Mouse (Mus musculus) thymus, adult 2 months (tissue): ENCODE data around the gene Dbp. TPM values are rescaled to one million over a fixed set of nuclear protein-coding genes. Genes with fewer than 3 reads are reported as not detected.

Experiments used
- DNase-seq: peaks from one replicate; pipeline ENCODE4 v3.0.0; 2021
- H3K27ac ChIP-seq: fragments of 200-500 bp; 2 replicates; pipeline ENCODE4 v1.5.1; 2012; ENCODE audit warnings: low read length, control low read depth; ENCODE audit not compliant: control insufficient read depth, insufficient read depth
- H3K27me3 ChIP-seq: fragments of 200-500 bp; 2 replicates; pipeline ENCODE4 v1.6.1; 2012; ENCODE audit warnings: mild to moderate bottlenecking, low read length, moderate library complexity, mixed read lengths; ENCODE audit not compliant: control insufficient read depth, insufficient read depth
- H3K36me3 ChIP-seq: fragments of 200-500 bp; 2 replicates; pipeline ENCODE4 v1.6.1; 2012; ENCODE audit warnings: mild to moderate bottlenecking, low read length, moderate library complexity; ENCODE audit not compliant: control insufficient read depth, insufficient read depth
- H3K4me1 ChIP-seq: fragments of 200-500 bp; replicated peaks from 2 replicates; pipeline ENCODE4 v1.6.1; 2012; ENCODE audit warnings: low read length; ENCODE audit not compliant: control insufficient read depth, insufficient read depth
- H3K4me3 ChIP-seq: fragments of 200-500 bp; 2 replicates; pipeline ENCODE4 v1.5.1; 2012; ENCODE audit warnings: mild to moderate bottlenecking, low read length, control low read depth, moderate library complexity; ENCODE audit not compliant: control insufficient read depth, insufficient read depth
- CTCF ChIP-seq: fragments of 200-500 bp; IDR thresholded peaks from 2 replicates; pipeline ENCODE4 v1.5.1; 2012; ENCODE audit warnings: mild to moderate bottlenecking, control low read depth, low read length, moderate library complexity, borderline replicate concordance; ENCODE audit not compliant: control insufficient read depth, poor library complexity, insufficient read depth; ENCODE audit errors: extremely low read depth
- POLR2A ChIP-seq: fragments of 200-500 bp; IDR thresholded peaks from 2 replicates; pipeline ENCODE4 v1.6.1; 2012; ENCODE audit warnings: mild to moderate bottlenecking, low read length, control low read depth, moderate library complexity; ENCODE audit not compliant: control insufficient read depth, poor library complexity, insufficient read depth; ENCODE audit errors: extremely low read depth
- WGBS: fragments of 180-500 bp; shearing (Covaris S2); methylation state at CpG from one replicate; pipeline ENCODE4 v1.1.7; 2018; 5-methylcytosine and 5-hydroxymethylcytosine counted together
- polyA plus RNA-seq: library from polyadenylated mRNA; depleted of rRNA; stranded (reverse); fragments of >200 nt; gene quantifications from 2 replicates; pipeline ENCODE4 v1.2.3, GENCODE M21; 2012

The Dbp gene
- polyA plus RNA-seq, 1 experiment, result 28.2 TPM

DNA sequence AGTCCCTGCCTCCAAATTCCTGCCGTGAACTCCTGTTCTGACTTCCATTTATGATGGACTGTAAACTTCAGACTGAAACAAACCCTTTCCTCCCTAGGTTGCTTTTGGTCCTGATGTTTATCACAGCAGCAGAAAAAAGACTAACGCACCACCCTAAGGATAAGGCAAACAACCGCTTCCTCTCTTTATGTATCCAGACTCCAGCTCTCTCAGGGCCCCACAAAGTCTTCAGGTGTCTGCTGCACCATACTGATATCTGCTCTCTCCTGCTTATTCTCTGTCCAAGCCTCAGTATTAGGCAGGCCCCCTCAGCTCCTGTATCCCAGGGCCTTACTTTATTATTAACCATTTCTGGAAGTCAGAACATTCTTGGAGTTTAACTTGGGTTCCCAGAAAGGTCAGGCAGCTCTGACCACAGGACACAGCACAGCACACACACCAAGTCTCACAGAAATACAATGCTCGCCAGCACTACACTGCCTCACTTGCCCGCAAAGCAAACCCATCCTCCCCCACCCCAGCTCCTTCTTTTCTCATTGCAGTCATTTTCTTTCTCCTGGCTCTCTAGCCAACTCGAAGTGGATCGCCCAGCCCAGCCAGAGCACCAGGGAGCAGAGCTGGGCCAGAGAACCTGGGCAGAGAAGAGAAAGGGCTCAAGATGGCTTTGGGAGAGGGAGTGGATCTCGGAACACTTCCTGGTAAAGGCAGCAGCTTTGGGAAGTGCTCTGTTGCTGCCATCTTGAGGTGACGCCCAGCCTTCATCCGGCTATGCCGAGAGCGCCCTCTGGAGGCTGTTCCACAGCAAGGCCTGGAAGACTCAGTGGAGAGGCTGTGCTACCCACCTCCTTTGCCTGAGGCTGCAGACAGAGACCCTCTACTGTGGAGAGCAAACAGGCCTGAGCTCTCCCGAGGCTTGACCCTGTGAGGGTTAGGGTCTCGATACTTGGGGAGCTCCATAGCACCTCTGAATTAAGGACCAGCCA is 22.5 kb upstream of the Dbp start:
- DNase-seq, result peak; percentile 81
- Histone ChIP-seq H3K27me3 (no peaks in the 10 kb centered on the region), H3K4me3 (no peak overlapping the region), H3K4me1 (peaks cover 32% of the 10 kb centered on the region), H3K27ac (no peak overlapping the region), H3K36me3 (no peaks in the 10 kb centered on the region)
- WGBS, result 49% methylated on average over 14 of the region's 14 CpGs
- TF ChIP-seq POLR2A (0 out of 2 replicates have a peak, but pooled peaks have one; percentile 13), CTCF (peak; percentile 92)

GRCm38 (mm10) chr7:45683396-45684050 is 21.4 kb upstream of the Dbp start, which contains the start of gene Ntn5:
Ntn5 (plus strand) TSS chr7:45684022.
- peak; percentile 24 for DNase-seq
- Histone ChIP-seq H3K27me3 (no peaks in the 10 kb centered on the region), H3K4me3 (no peak within 1 kb of the TSS), H3K4me1 (peaks cover 32% of the 10 kb centered on the region), H3K27ac (no peak within 1 kb of the TSS), H3K36me3 (no peaks in the 10 kb centered on the region)
- 76% methylated on average over 7 of the region's 7 CpGs for WGBS
- no peak for TF ChIP-seq POLR2A
- no peak for TF ChIP-seq CTCF

DNA sequence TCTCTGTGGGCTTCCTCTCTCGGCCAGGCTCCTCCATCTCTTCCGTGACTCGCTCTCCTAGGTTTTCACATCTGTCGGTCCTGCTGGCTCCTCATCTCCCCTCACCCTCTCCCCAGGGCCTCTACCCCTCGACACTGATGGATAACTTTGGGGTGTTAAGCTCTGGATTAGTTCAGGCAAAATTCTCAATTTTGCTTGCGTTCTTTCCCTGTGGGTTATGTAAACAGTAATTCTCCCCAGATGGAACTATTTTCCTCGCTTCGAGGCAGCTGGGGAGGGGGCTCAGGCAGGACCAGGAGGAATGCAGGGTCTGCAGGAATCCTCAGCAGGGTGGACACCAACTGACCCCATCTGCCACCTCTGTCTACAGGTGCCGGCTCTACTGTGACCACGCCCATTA is 19.1 kb upstream of the Dbp start:
- no peak for DNase-seq
- H3K27me3 ChIP-seq, result no peaks in the 10 kb centered on the region
- no peak overlapping the region for H3K27ac ChIP-seq
- no peak overlapping the region for H3K4me3 ChIP-seq
- WGBS, result 92% methylated on average over 10 of the region's 10 CpGs
- TF ChIP-seq CTCF (no peak), POLR2A (no peak)
- peaks cover 30% of the 10 kb centered on the region for H3K4me1 ChIP-seq
- no peaks in the 10 kb centered on the region for H3K36me3 ChIP-seq

DNA sequence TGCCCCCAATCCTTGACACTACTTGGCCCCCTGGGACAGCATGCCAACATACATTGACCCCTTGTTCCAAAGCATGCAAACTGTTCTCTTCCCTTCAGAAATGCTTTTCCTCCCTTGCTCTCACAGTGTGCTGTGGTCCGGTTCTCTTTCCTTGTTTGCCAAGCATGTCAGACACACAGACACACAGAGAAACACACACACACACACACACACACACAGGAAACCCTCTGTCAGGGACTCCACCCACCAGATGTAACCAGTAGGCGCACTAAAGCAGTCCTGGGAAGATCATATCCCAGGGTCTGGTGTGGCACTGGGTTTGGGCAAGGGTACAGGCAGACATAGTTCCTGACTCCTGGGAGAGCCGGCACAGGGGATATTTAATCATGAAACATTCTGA is 18.0 kb upstream of the Dbp start:
- Histone ChIP-seq H3K27me3 (no peaks in the 10 kb centered on the region), H3K27ac (no peak overlapping the region), H3K4me1 (peaks cover 21% of the 10 kb centered on the region), H3K36me3 (no peaks in the 10 kb centered on the region), H3K4me3 (no peak overlapping the region)
- TF ChIP-seq CTCF (no peak), POLR2A (no peak)
- DNase-seq, result no peak
- WGBS, result 57% methylated on average over 3 of the region's 3 CpGs

DNA sequence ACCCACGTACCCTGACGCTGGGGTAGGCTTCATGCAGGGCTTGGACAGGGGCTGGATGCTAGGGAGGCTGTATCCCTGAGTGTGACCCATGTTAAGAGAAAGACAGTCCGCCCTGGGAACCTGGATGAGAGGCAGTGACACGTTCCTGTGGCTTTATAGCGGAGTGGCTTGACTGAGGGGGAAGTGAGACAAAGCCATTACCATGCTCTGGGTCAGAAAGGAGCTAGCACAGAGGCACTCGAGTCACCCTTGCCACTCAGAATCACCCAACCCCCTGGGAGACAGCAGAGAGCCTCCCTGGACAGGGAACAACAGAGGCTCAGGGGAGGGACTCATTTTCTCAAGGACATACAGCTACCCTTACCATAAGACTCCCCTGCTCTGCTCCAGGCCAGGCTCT is 15.8 kb upstream of the Dbp start:
- DNase-seq, result no peak
- no peak overlapping the region for H3K27ac ChIP-seq
- no peaks in the 10 kb centered on the region for H3K36me3 ChIP-seq
- no peak overlapping the region for H3K4me3 ChIP-seq
- H3K27me3 ChIP-seq, result no peaks in the 10 kb centered on the region
- TF ChIP-seq POLR2A, result no peak
- TF ChIP-seq CTCF, result no peak
- peaks cover 3% of the 10 kb centered on the region; the same call in 1 of the 2 replicates for H3K4me1 ChIP-seq
- 66% methylated on average over 6 of the region's 6 CpGs for WGBS

DNA sequence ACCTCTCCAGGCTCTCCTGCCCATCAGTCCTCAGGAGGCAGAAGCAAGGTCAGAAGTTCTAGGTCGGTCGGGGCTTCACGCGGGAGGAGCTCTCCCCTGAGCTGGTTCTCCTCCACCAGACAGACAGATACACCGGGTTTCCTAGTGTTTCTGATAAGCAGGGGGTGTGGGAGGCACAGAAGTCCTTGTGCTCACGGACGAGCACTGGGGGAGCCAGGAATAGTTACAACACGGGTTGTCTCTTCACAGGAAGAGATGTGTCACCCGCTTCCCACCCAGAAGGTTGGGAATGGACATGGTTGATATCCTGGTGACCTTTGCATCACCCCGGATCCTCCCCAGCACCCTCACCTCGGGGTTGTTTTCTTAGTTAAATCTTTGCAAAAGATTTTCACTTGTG is 15.1 kb upstream of the Dbp start:
- H3K4me3 ChIP-seq, result no peak overlapping the region
- H3K27ac ChIP-seq, result no peak overlapping the region
- TF ChIP-seq POLR2A, result no peak
- no peak for TF ChIP-seq CTCF
- DNase-seq, result no peak
- no peaks in the 10 kb centered on the region for H3K36me3 ChIP-seq
- 92% methylated on average over 11 of the region's 11 CpGs for WGBS
- H3K27me3 ChIP-seq, result no peaks in the 10 kb centered on the region
- 0 out of 2 replicates have a peak, but pooled peaks cover under 1% of the 10 kb centered on the region for H3K4me1 ChIP-seq
